Comparison of ENCODE assay signal across 9 mouse cellular contexts in the genomic region with DNA sequence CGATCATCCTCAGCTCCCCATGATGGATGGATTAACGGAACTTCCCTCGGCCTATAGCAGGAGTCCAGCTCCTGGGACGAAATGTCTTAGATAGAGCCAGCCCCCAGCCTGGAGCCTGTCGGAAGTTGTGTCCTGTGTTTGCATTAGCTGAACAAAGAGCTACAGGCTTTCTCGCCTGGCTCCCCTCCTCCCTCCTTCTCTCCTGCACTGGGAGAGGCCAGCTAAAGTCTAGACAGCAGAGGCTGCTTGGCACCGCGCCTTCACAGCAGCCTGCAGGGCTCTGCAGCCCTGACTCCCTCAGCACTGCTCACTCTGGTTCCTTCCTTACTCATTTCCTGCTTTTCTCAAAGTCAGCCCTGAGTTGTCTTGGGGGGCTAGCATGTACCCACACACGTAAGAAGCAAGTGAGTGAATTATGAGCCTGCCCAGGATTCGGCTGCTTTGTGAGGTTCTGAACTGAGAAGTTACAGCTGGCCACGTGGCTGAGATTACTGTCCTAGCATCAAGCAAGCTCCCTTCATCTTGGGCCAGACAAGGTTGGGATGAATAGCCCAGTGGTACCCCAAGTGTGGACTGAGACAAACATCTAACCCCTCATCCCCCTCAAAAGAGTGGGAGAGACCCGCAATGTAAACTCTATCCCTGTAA. TPM values are rescaled to one million over a fixed set of nuclear protein-coding genes. Genes with fewer than 3 reads are reported as not detected.
DNase-seq lines count a peak whose midpoint lies in the region; ATAC-seq and TF ChIP-seq lines count a peak whose summit lies in the region.
"Had no signal": no experiment of that assay in that cellular context is flagged by ENCODE, and none has a peak within 500 bp of the region (broad histone marks: within the 10 kb centered on the region; RNA-seq: fewer than 3 reads in every experiment).

No protein-coding gene starts in this region.

- no peaks in the 10 kb centered on the region for H3K9me3 ChIP-seq in forebrain, embryonic 14.5 days (replicated peaks; ENCODE audit: control insufficient read depth, low read length)
- no peaks in the 10 kb centered on the region for H3K9me3 ChIP-seq in midbrain, embryonic 11.5 days (ENCODE audit: control insufficient read depth, low read length)

- H3ac ChIP-seq in C2C12 (ENCODE audit: control insufficient read depth, insufficient read length, low read depth): peak overlapping the region; percentile 62

- TF ChIP-seq POLR2A in testis, adult 2 months (IDR thresholded peaks at IDR 0.05; ENCODE audit: control insufficient read depth, low read depth, low read length): no peak

- TF ChIP-seq CTCF in C2C12 (IDR thresholded peaks at IDR 0.05; ENCODE audit: control insufficient read depth, insufficient read depth, insufficient read length): no peak
- TF ChIP-seq CTCF in testis, adult 2 months (IDR thresholded peaks at IDR 0.05; ENCODE audit: control insufficient read depth, insufficient read depth, insufficient replicate concordance, low read depth, low read length): no peak

- H3K36me3 ChIP-seq in C2C12 (ENCODE audit: control insufficient read depth, insufficient read depth): peaks cover 61% of the 10 kb centered on the region
- H3K36me3 ChIP-seq in forebrain, embryonic 14.5 days (ENCODE audit: control insufficient read depth, insufficient read depth, low read length): no peaks in the 10 kb centered on the region
- H3K36me3 ChIP-seq in midbrain, embryonic 11.5 days (ENCODE audit: control insufficient read depth, insufficient read depth, low read length): no peaks in the 10 kb centered on the region
- H3K36me3 ChIP-seq in testis, adult 2 months (ENCODE audit: control insufficient read depth, insufficient read depth, low read length): no peaks in the 10 kb centered on the region

- peaks cover 23% of the 10 kb centered on the region for H3K4me1 ChIP-seq in forebrain, embryonic 14.5 days (ENCODE audit: control insufficient read depth, insufficient read depth, low read length)
- H3K4me1 ChIP-seq in midbrain, embryonic 11.5 days (ENCODE audit: control insufficient read depth, insufficient read depth, low read length): peaks cover 21% of the 10 kb centered on the region
- H3K4me1 ChIP-seq in testis, adult 2 months (ENCODE audit: control insufficient read depth, insufficient read depth, low read length): no peaks in the 10 kb centered on the region

- peak; percentile 95 for ATAC-seq in forebrain, embryonic 14.5 days
- ATAC-seq in hematopoietic stem cell, adult 5-6 weeks (replicated peaks in 1 of 2; ENCODE audit: insufficient read depth in 1 of 2, low FRiP score in 2 of 2, low TSS enrichment in 1 of 2, low read depth in 1 of 2, poor library complexity in 2 of 2, severe bottlenecking in 2 of 2): peak; percentile 79 to 85
- ATAC-seq in midbrain, embryonic 11.5 days (ENCODE audit: low FRiP score): peak; percentile 93
- ATAC-seq in inflammation-experienced regulatory T-cells, adult 6 months: no peak

- DNase-seq in adrenal gland, adult 18-20 months (ENCODE audit: low spot score in 2 of 2): peak; percentile 37 to 47
- peak; percentile 93 for DNase-seq in forebrain, embryonic 14.5 days (ENCODE audit: low spot score)
- DNase-seq in left cerebral cortex, postnatal 4 days: peak; percentile 86
- DNase-seq in midbrain, embryonic 11.5 days (ENCODE audit: low spot score, missing footprints): peak; percentile 95

- intact Hi-C loops in left cerebral cortex, postnatal 4 days (cut with DNase I): no loop called here

- WGBS in forebrain, embryonic 14.5 days: 14% methylated on average over 12 of the region's 12 CpGs
- WGBS in midbrain, embryonic 11.5 days: 18% methylated on average over 12 of the region's 12 CpGs

- peaks cover 67% of the 10 kb centered on the region for H3K79me2 ChIP-seq in C2C12 (ENCODE audit: control insufficient read depth, insufficient read depth)

- no peak overlapping the region for H3K4me3 ChIP-seq in C2C12 (ENCODE audit: insufficient read depth, poor library complexity, severe bottlenecking)
- H3K4me3 ChIP-seq in forebrain, embryonic 14.5 days (ENCODE audit: low read depth, low read length): no peak overlapping the region
- H3K4me3 ChIP-seq in midbrain, embryonic 11.5 days (ENCODE audit: low read depth, low read length): no peak overlapping the region
- H3K4me3 ChIP-seq in testis, adult 2 months (ENCODE audit: control insufficient read depth, low read depth, low read length): no peak overlapping the region

- no peaks in the 10 kb centered on the region for H3K27me3 ChIP-seq in C2C12 (ENCODE audit: control insufficient read depth, insufficient read depth, insufficient read length)
- H3K27me3 ChIP-seq in forebrain, embryonic 14.5 days (replicated peaks; ENCODE audit: control insufficient read depth, insufficient read depth, low read length): no peaks in the 10 kb centered on the region
- H3K27me3 ChIP-seq in midbrain, embryonic 11.5 days (ENCODE audit: control insufficient read depth, insufficient read depth, low read length): no peaks in the 10 kb centered on the region
- H3K27me3 ChIP-seq in testis, adult 2 months (ENCODE audit: control insufficient read depth, insufficient read depth, low read length): no peaks in the 10 kb centered on the region

- peak overlapping the region; percentile 15 for H3K4me2 ChIP-seq in forebrain, embryonic 14.5 days (ENCODE audit: low read length)
- peak overlapping the region; percentile 13; the same call in 1 of the 2 replicates for H3K4me2 ChIP-seq in midbrain, embryonic 11.5 days

- 0 out of 2 replicates have a peak overlapping the region, but pooled peaks have one; percentile 9 for H3K9ac ChIP-seq in forebrain, embryonic 14.5 days (ENCODE audit: low read length)
- peak overlapping the region; percentile 34; the same call in 1 of the 2 replicates for H3K9ac ChIP-seq in midbrain, embryonic 11.5 days (ENCODE audit: low read length)

- peaks cover 52% of the 10 kb centered on the region for H3K79me3 ChIP-seq in C2C12 (ENCODE audit: low read depth)

- peak overlapping the region; percentile 74 for H3K27ac ChIP-seq in forebrain, embryonic 14.5 days (ENCODE audit: low read depth, low read length)
- peak overlapping the region; percentile 71 for H3K27ac ChIP-seq in midbrain, embryonic 11.5 days (ENCODE audit: low read depth, low read length)
- peak overlapping the region; percentile 73 for H3K27ac ChIP-seq in testis, adult 2 months (ENCODE audit: control insufficient read depth, insufficient read depth, low read depth, low read length)
- H3K27ac ChIP-seq: macrophage had no signal

TF ChIP-seq in C2C12, 6 proteins besides CTCF, POLR2A, EP300 and RAD21:
- TF ChIP-seq MYOG (IDR thresholded peaks at IDR 0.05; ENCODE audit: control insufficient read depth, extremely low read depth, insufficient read length) (no peak), USF1 (IDR thresholded peaks at IDR 0.05; ENCODE audit: low read depth) (peak; percentile 42), CEBPB (IDR thresholded peaks at IDR 0.05; ENCODE audit: low read depth) (no peak), MYOD1 (IDR thresholded peaks at IDR 0.05; ENCODE audit: control insufficient read depth, insufficient read length, low read depth) (no peak), FOSL1 (IDR thresholded peaks at IDR 0.05; ENCODE audit: insufficient read depth, low read length, poor library complexity, severe bottlenecking) (no peak), MAX (IDR thresholded peaks at IDR 0.05) (no peak)

RNA-seq across cellular contexts. Expression of a gene that starts 11.8 kb away (rescaled TPM):
- 153 TPM for polyA plus RNA-seq in C2C12 (2012; fragmentation: generic; extraction: Trizol)
- total RNA-seq in adrenal gland, adult 18-20 months (2021): 10 to 100 TPM; 27.9 to 57.9 TPM
- 90.2 and 101 TPM in 2 replicates for polyA plus RNA-seq in forebrain, embryonic 14.5 days (2014; fragmentation: Nextera tagmentation; extraction: Ambion mirVana)
- total RNA-seq in hematopoietic stem cell, adult 5-6 weeks (2017): 8.1 and 10.7 TPM in 2 replicates
- total RNA-seq in left cerebral cortex, postnatal 4 days (2021): 10 to 100 TPM; 66.2 to 75.2 TPM
- polyA plus RNA-seq in midbrain, embryonic 11.5 days (2014; fragmentation: Nextera tagmentation; extraction: Ambion mirVana): 199 and 211 TPM in 2 replicates
- polyA plus RNA-seq in testis, adult 2 months (2012; rRNA removed): 4.8 and 5.4 TPM in 2 replicates
- polyA plus RNA-seq in inflammation-experienced regulatory T-cells, adult 6 months (2017; shearing (Covaris generic)): under 1 TPM in 1 of 3 experiments, not detected in 2; 0.27 TPM

Comparison
In these comparisons a context has a peak if more than half of its experiments do, and no peak if none do; other contexts are left out.
1. DNase-seq: peak in every context shown above with its lines; median percentile 95 in midbrain, embryonic 11.5 days; 93 in forebrain, embryonic 14.5 days; 86 in left cerebral cortex, postnatal 4 days; 42 in adrenal gland, adult 18-20 months.
2. RNA of a gene that starts 11.8 kb away (polyA plus RNA-seq): 199 to 211 TPM in midbrain, embryonic 11.5 days, 153 TPM in C2C12 (single experiment) and 90.2 to 101 TPM in forebrain, embryonic 14.5 days; 4.8 to 5.4 TPM in testis, adult 2 months and 0.27 TPM in inflammation-experienced regulatory T-cells, adult 6 months; every median in the first group is over 10 times any median in the second.
3. Peak in every context shown above with its lines, with median percentiles within 50 percentile points of each other: H3K27ac ChIP-seq.